Mouse (Mus musculus) forebrain, embryonic 14.5 days (tissue): ENCODE results near the gene Nfia. TPM values are rescaled to one million over a fixed set of nuclear protein-coding genes. Genes with fewer than 3 reads are reported as not detected.

Source experiments
- ATAC-seq: fragments of 200-750 bp; cut with Nextera tagmentation; 2 replicates; pipeline ENCODE4 v1.8.0; 2017; ENCODE audit warnings: mild to moderate bottlenecking, moderate library complexity
- DNase-seq: peaks from one replicate; pipeline ENCODE4 v3.0.0-alpha.2; 2015; ENCODE audit warnings: low spot score
- H3K27ac ChIP-seq: fragments of 300-500 bp; sonication (generic); 2 replicates; pipeline ENCODE4 v1.5.1; 2014; ENCODE audit warnings: low read depth, mild to moderate bottlenecking, control low read depth, low read length, moderate library complexity
- H3K27me3 ChIP-seq: fragments of 300-500 bp; sonication (generic); replicated peaks from 2 replicates; pipeline ENCODE4 v1.6.1; 2014; ENCODE audit warnings: low read length, control low read depth, mixed read lengths; ENCODE audit not compliant: control insufficient read depth, insufficient read depth
- H3K36me3 ChIP-seq: fragments of 300-500 bp; sonication (generic); 2 replicates; pipeline ENCODE4 v1.6.1; 2014; ENCODE audit warnings: low read length, control low read depth; ENCODE audit not compliant: control insufficient read depth, insufficient read depth
- H3K4me1 ChIP-seq: fragments of 300-500 bp; sonication (generic); 2 replicates; pipeline ENCODE4 v1.6.1; 2014; ENCODE audit warnings: antibody characterized with exemption, low read length, control low read depth; ENCODE audit not compliant: control insufficient read depth, insufficient read depth
- H3K4me2 ChIP-seq: fragments of 300-500 bp; sonication (generic); 2 replicates; pipeline ENCODE4 v1.6.1; 2014; ENCODE audit warnings: mild to moderate bottlenecking, control low read depth, low read length
- H3K4me3 ChIP-seq: fragments of 300-500 bp; sonication (generic); 2 replicates; pipeline ENCODE4 v1.5.1; 2014; ENCODE audit warnings: low read depth, low read length, control low read depth
- H3K9ac ChIP-seq: fragments of 300-500 bp; sonication (generic); 2 replicates; pipeline ENCODE4 v1.6.1; 2014; ENCODE audit warnings: mild to moderate bottlenecking, low read length, control low read depth, moderate library complexity
- H3K9me3 ChIP-seq: fragments of 300-500 bp; sonication (generic); replicated peaks from 2 replicates; pipeline ENCODE4 v1.6.1; 2016; ENCODE audit warnings: low read length, control low read depth, mixed read lengths; ENCODE audit not compliant: control insufficient read depth
- WGBS: fragments of 180-500 bp; shearing (Covaris S2); extraction: QIAGEN DNeasy Blood & Tissue Kit; methylation state at CpG from one replicate; pipeline ENCODE4 v1.1.7; 2014; 5-methylcytosine and 5-hydroxymethylcytosine counted together
- polyA plus RNA-seq: library from polyadenylated mRNA; unstranded; fragments of >200 nt; fragmentation: Nextera tagmentation; extraction: Ambion mirVana; gene quantifications from 2 replicates; pipeline ENCODE4 v1.2.1, GENCODE M21; 2014

The Nfia gene
- polyA plus RNA-seq: 71.5 and 85.9 TPM in 2 replicates

DNA sequence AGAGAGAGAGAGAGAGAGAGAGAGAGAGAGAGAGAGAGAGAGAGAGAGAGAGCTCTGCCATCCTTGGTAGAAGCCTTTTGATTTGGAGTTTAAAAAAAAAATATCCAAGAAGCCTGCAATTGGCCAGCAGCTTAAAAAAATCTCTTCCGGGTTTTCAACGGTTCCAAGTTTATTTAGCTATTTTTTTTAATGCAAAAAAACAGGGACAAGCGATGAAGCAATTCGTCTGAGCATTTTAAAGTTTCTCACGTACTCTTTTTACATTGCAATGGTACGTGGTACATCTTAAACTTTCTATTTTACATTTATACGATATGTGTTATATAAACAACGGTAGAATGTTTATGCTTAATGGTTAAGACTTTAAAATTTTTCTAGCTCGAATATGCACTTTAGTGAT lies at the start of gene Nfia:
TSS of gene Nfia (plus strand) at position 94 of the 400 bp plus-strand sequence.
- peak within 1 kb of the TSS; percentile 42 for H3K4me3 ChIP-seq
- no peaks in the 10 kb centered on the region for H3K27me3 ChIP-seq
- H3K4me1 ChIP-seq: peaks cover 24% of the 10 kb centered on the region
- peak within 1 kb of the TSS; percentile 65 for H3K9ac ChIP-seq
- no peaks in the 10 kb centered on the region for H3K9me3 ChIP-seq
- H3K27ac ChIP-seq: peak within 1 kb of the TSS; percentile 91
- DNase-seq: peak; percentile 78
- peak within 1 kb of the TSS; percentile 83 for H3K4me2 ChIP-seq
- whole genome bisulfite sequencing: 0% methylated on average over 9 of the region's 9 CpGs
- no peak for ATAC-seq
- no peaks in the 10 kb centered on the region for H3K36me3 ChIP-seq

DNA sequence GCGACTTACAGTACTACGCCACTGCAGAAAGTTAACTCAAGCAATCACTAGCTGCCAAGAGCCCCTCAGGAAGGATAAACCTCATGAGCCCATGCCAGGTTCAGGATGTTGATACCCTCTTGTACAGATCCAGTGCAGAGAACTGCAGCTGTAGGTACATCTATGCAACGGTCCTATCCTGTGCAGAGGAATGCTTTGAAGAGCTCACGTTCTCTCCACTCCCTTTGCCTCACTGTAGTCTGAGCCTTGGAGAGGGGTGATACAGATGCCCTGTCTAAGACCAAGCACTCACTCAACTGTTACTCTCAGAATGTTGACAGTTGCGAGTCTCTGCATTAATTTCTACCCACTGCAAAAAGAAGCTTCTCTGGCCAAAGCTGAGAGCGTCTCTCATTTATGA lies 49.2 kb upstream of the Nfia start:
- no peak overlapping the region for H3K4me3 ChIP-seq
- no peaks in the 10 kb centered on the region for H3K27me3 ChIP-seq
- no peaks in the 10 kb centered on the region for H3K36me3 ChIP-seq
- H3K4me2 ChIP-seq: no peak overlapping the region
- 84% methylated on average over 6 of the region's 6 CpGs for WGBS
- no peaks in the 10 kb centered on the region for H3K9me3 ChIP-seq
- ATAC-seq: no peak
- no peaks in the 10 kb centered on the region for H3K4me1 ChIP-seq
- no peak overlapping the region for H3K9ac ChIP-seq
- H3K27ac ChIP-seq: no peak overlapping the region
- DNase-seq: no peak

DNA sequence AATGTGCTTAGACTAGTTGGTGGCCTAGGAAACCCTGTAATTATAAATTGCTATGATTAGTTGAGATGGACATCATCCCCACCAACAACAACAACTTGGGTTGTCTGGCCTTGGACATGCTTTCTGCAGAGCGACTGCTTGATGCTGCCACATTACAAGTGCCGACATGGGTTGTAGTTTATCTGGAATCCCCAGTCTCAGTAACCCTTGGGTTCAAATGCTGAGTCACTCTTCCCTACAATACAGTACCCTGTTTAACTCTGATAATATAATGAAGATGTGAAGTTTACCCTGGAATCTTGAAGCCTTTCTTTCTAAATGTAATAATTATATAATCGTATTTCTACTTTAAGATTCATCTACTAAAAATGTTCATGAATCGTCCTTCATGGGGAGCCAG lies 44.0 kb upstream of the Nfia start:
- ATAC-seq (no peak), DNase-seq (no peak)
- Histone ChIP-seq H3K4me3 (no peak overlapping the region), H3K36me3 (no peaks in the 10 kb centered on the region), H3K27ac (no peak overlapping the region), H3K4me1 (no peaks in the 10 kb centered on the region), H3K27me3 (no peaks in the 10 kb centered on the region), H3K9me3 (no peaks in the 10 kb centered on the region), H3K4me2 (no peak overlapping the region), H3K9ac (no peak overlapping the region)
- 95% methylated on average over 4 of the region's 4 CpGs for WGBS

DNA sequence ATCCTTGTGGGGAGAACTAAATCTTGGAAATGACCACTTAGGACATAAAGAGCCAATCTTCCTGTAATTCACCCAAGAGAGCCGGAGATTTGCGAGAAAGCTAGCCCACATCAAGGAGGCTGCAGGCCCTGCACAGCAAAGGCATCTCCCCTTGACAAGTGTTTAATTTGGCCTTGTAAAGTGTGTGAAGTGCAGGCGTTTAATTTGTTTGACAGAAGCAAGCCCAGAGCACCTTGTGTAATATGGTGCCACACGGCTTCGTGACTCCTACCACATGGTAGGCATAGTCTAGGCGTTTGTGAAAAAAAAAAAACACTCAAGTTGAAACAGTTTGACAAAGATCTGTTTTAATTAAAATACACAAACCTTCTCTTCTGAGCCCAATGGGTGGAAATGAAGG lies 42.5 kb upstream of the Nfia start:
- Histone ChIP-seq H3K27me3 (no peaks in the 10 kb centered on the region), H3K36me3 (no peaks in the 10 kb centered on the region), H3K27ac (no peak overlapping the region), H3K9ac (no peak overlapping the region), H3K4me1 (no peaks in the 10 kb centered on the region), H3K9me3 (no peaks in the 10 kb centered on the region), H3K4me3 (no peak overlapping the region), H3K4me2 (no peak overlapping the region)
- DNase-seq: no peak
- 74% methylated on average over 6 of the region's 6 CpGs for WGBS
- no peak for ATAC-seq

DNA sequence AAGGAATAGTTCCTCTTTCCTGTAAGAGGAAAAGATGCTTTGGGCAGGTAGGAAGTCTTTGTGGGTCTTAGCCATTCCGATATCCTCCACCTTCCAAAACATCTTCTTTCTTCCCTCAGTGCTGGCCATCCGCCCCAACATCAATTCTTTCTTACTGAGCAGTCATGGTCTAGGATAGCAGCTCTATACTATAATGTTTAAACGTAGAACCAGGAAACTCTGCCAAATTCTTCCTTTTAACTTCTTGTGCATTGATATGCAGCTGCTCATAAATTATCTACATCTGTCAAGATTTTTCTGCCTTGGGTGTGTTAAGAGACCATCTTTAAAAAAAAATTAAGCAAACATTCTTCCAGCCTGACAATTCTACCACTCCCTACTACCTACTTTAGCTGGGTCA lies 42.1 kb upstream of the Nfia start:
- no peak overlapping the region for H3K4me2 ChIP-seq
- no peaks in the 10 kb centered on the region for H3K27me3 ChIP-seq
- DNase-seq: no peak
- no peak overlapping the region for H3K9ac ChIP-seq
- 89% methylated on average over 3 of the region's 3 CpGs for WGBS
- no peak overlapping the region for H3K4me3 ChIP-seq
- H3K36me3 ChIP-seq: no peaks in the 10 kb centered on the region
- no peak overlapping the region for H3K27ac ChIP-seq
- no peak for ATAC-seq
- no peaks in the 10 kb centered on the region for H3K9me3 ChIP-seq
- H3K4me1 ChIP-seq: no peaks in the 10 kb centered on the region

DNA sequence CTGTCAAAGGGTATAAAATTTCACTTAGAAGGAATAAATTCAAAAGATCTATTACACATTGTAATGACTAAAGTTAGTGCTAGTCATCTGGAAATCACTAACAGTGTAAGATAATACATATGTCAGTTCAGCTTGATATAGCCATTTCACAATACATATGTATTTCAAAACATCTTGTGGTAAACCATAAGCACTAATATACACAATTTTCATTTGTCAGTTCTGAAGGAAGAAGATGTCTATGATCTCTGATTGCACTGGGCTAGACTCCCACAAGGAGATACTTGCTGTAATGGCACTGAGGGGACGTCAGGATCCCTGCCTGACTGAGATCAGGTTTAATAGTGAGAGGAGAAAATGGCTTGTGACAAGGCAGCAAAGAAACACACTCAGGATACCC lies 39.1 kb upstream of the Nfia start:
- Histone ChIP-seq H3K9ac (no peak overlapping the region), H3K4me3 (no peak overlapping the region), H3K4me1 (no peaks in the 10 kb centered on the region), H3K9me3 (no peaks in the 10 kb centered on the region), H3K4me2 (no peak overlapping the region), H3K36me3 (no peaks in the 10 kb centered on the region), H3K27me3 (no peaks in the 10 kb centered on the region), H3K27ac (no peak overlapping the region)
- WGBS: 62% methylated on average over 1 of the region's 1 CpGs
- no peak for ATAC-seq
- DNase-seq: no peak

DNA sequence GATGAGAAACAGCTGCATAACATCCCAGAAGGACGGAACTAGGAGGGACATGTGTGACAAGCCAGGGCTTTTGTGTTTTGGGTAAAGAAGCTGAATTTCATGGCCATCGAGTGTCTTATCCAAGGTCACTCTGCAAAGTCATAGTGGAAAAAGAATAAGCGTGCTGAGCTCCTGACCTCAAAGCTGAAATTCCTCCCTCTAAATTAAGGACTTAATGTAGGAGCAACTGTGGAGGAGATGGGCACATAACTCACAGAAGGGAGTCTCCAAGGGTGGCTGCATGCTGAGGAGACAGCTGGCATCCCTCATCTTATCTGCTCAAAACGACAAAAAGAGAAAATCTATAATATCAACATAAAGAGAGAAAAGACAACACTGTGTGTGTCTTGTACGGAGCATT lies 28.6 kb upstream of the Nfia start:
- 78% methylated on average over 5 of the region's 5 CpGs for WGBS
- Histone ChIP-seq H3K4me1 (no peaks in the 10 kb centered on the region; the same call in 1 of the 2 replicates), H3K36me3 (no peaks in the 10 kb centered on the region), H3K9ac (no peak overlapping the region), H3K27me3 (no peaks in the 10 kb centered on the region), H3K9me3 (no peaks in the 10 kb centered on the region), H3K27ac (no peak overlapping the region), H3K4me2 (no peak overlapping the region), H3K4me3 (no peak overlapping the region)
- DNase-seq (no peak), ATAC-seq (no peak)

DNA sequence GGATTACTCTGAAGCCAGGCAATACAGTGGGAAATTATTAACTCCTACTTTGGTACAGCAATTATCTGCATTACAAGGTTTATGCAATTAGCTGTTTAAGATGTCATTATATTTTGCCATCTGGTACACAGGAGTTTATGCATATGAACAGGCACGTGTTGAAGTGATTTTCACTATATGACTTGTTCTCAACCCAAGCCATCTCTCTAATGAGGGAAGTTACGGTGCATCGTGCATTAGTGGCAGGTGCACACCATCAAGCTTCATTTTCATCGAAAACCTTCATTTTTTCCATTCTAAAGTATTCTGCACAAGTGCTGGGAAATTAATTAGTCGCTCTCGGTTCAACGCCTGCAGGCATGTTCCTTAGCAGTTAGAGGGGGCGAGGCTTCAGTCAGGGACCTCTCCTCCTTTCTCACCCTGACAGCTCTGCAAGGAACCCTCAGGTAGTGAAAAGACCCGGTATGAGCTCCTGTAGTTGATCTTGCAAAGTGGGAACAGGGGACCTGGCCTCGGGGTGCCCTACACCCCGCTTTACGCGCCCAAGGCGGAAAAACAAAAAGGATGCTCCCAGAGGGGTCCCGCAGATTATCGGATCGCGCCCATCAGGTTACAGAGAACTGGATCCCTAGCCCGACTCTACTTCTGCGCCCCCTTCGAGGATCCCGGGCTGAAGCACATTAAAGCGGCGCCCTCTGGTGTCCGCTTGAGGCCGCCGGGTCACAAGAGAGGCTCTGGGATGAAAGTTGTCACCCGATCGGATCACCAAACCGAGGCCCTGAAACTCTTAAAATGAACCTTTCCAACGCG lies 27.0 kb upstream of the Nfia start:
- peak overlapping the region; percentile 66; the same call in 1 of the 2 replicates for H3K27ac ChIP-seq
- peak overlapping the region; percentile 54 for H3K9ac ChIP-seq
- peak overlapping the region; percentile 71 for H3K4me2 ChIP-seq
- no peaks in the 10 kb centered on the region for H3K36me3 ChIP-seq
- H3K4me1 ChIP-seq: no peaks in the 10 kb centered on the region; the same call in 1 of the 2 replicates
- DNase-seq: peak; percentile 89
- 2% methylated on average over 32 of the region's 32 CpGs for WGBS
- H3K4me3 ChIP-seq: peak overlapping the region; percentile 23
- peak; percentile 84 for ATAC-seq
- H3K9me3 ChIP-seq: no peaks in the 10 kb centered on the region
- no peaks in the 10 kb centered on the region for H3K27me3 ChIP-seq

DNA sequence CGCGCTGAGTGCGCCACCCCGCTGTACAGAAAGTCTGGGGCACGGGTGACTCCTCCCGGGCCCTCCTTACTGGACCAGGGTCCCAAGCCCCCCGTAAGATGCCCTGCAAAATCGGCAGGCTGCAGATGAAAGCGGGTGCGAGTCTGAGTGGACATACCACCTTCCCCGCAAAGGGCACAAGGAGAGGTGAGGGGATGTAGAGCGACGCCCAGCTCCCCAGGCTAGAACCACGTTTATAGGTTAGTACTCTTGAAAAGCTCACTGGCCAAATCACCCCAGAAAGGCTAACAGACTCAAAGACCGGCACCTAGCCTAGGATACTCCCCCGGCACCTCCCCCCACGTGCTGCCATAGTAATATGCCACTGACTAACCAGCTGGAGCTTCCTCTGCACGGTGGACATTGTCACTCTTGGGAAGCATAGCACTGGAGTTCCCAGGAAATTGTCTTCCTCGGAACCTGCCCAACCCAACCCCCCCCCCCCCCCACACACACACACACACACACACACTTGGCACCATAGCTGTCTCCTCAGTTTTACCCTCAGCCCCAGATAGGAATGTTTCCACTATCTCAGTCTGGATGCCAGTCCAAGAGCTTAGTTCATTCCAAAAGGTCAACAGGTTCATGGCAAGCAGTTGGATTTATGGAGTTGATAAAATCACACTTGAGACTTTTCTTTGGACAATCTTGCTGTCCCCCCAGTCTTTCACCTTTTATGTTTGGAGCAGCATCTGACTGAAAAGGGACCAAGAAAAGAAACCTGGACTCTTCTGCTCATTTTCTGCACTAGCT lies 26.2 kb upstream of the Nfia start:
- ATAC-seq (peak; percentile 16), DNase-seq (no peak)
- Histone ChIP-seq H3K4me3 (peak overlapping the region; percentile 23), H3K9me3 (no peaks in the 10 kb centered on the region), H3K36me3 (no peaks in the 10 kb centered on the region), H3K4me1 (peaks cover 7% of the 10 kb centered on the region), H3K4me2 (peak overlapping the region; percentile 71), H3K27ac (peak overlapping the region; percentile 66; the same call in 1 of the 2 replicates), H3K9ac (peak overlapping the region; percentile 54), H3K27me3 (no peaks in the 10 kb centered on the region)
- WGBS: 9% methylated on average over 19 of the region's 19 CpGs
